Mouse (Mus musculus) heart, embryonic 14.5 days (tissue): ENCODE data around the gene Gipc2. TPM values are rescaled to one million over a fixed set of nuclear protein-coding genes. Genes with fewer than 3 reads are reported as not detected.
A peak's percentile ranks its signal among the peaks of the same experiment; 100 is the strongest.

Experiments
- ATAC-seq: fragments of 200-750 bp; cut with Nextera tagmentation; 2 replicates; pipeline ENCODE4 v1.8.0; 2017; ENCODE audit warnings: low read depth, moderate TSS enrichment; ENCODE audit not compliant: insufficient number of reproducible peaks, insufficient read depth, low FRiP score
- H3K27ac ChIP-seq, 2 experiments: fragments of 200-500 bp in 1 of 2; fragments of 300-500 bp in 1 of 2; sonication (generic) in 1 of 2; replicated peaks in 1 of 2; 2 replicates each; pipeline ENCODE4 v1.5.1; 2012 to 2014; ENCODE audit warnings: low read depth in 2 of 2, low read length in 2 of 2, control low read depth in 1 of 2, mild to moderate bottlenecking in 1 of 2, mixed read lengths in 1 of 2; ENCODE audit not compliant: control insufficient read depth in 1 of 2, insufficient read depth in 1 of 2
- H3K27me3 ChIP-seq: fragments of 300-500 bp; sonication (generic); 2 replicates; pipeline ENCODE4 v1.6.1; 2014; ENCODE audit warnings: mild to moderate bottlenecking, low read length, control low read depth; ENCODE audit not compliant: control insufficient read depth, insufficient read depth
- H3K36me3 ChIP-seq: fragments of 300-500 bp; sonication (generic); 2 replicates; pipeline ENCODE4 v1.6.1; 2014; ENCODE audit warnings: mild to moderate bottlenecking, control low read depth, low read length, mixed read lengths; ENCODE audit not compliant: control insufficient read depth, insufficient read depth
- H3K4me1 ChIP-seq, 2 experiments: fragments of 200-500 bp in 1 of 2; fragments of 300-500 bp in 1 of 2; sonication (generic) in 1 of 2; 2 replicates each; pipeline ENCODE4 v1.6.1; 2012 to 2014; ENCODE audit warnings: low read length in 2 of 2, control low read depth in 1 of 2, mixed read lengths in 1 of 2; ENCODE audit not compliant: control insufficient read depth in 2 of 2, insufficient read depth in 2 of 2
- H3K4me2 ChIP-seq: fragments of 300-500 bp; sonication (generic); 2 replicates; pipeline ENCODE4 v1.6.1; 2014; ENCODE audit warnings: mild to moderate bottlenecking, low read length
- H3K4me3 ChIP-seq, 2 experiments: fragments of 200-500 bp in 1 of 2; fragments of 300-500 bp in 1 of 2; sonication (generic) in 1 of 2; 2 replicates each; pipeline ENCODE4 v1.5.1; 2012 to 2014; ENCODE audit warnings: low read length in 2 of 2, mild to moderate bottlenecking in 2 of 2, control low read depth in 1 of 2, low read depth in 1 of 2, moderate library complexity in 1 of 2; ENCODE audit not compliant: control insufficient read depth in 1 of 2, insufficient read depth in 1 of 2
- H3K9ac ChIP-seq: fragments of 300-500 bp; sonication (generic); 2 replicates; pipeline ENCODE4 v1.6.1; 2014; ENCODE audit warnings: mild to moderate bottlenecking, low read length
- H3K9me3 ChIP-seq: fragments of 300-500 bp; sonication (generic); 2 replicates; pipeline ENCODE4 v1.6.1; 2016; ENCODE audit warnings: low read length, control low read depth; ENCODE audit not compliant: control insufficient read depth
- WGBS: fragments of 180-500 bp; shearing (Covaris S2); extraction: QIAGEN DNeasy Blood & Tissue Kit; methylation state at CpG from one replicate; pipeline ENCODE4 v1.1.7; 2014; 5-methylcytosine and 5-hydroxymethylcytosine counted together
- polyA plus RNA-seq: library from polyadenylated mRNA; unstranded; fragments of >200 nt; fragmentation: Nextera tagmentation; extraction: Ambion mirVana; gene quantifications from 2 replicates; pipeline ENCODE4 v1.2.1, GENCODE M21; 2014

The Gipc2 gene
- polyA plus RNA-seq, 1 experiment from 2014 or later: 4.1 TPM

DNA sequence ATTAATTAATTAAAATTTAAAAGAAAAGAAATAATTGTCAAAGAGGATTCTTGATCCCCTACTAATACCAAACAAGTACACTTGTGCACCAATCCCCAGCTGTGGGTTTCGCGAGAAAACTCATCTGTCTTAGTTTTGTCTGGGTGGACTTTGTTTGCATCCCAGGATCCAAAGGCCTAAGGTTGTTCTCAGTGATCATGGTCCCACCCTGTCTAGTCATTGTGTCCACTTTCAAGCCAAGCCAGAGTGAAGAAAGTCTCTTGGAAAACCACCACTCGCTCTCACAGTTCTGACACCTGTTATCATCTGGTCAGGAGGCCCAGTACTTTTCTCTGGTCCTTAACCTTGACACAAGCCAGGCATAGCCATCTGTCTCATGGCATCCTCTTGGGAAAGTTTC is 48.1 kb downstream of the Gipc2 start:
- peaks cover 36 to 55% of the 10 kb centered on the region in 2 experiments for H3K4me1 ChIP-seq
- WGBS: 75% methylated on average over 3 of the region's 3 CpGs
- no peak overlapping the region for H3K9ac ChIP-seq
- H3K9me3 ChIP-seq: no peaks in the 10 kb centered on the region
- no peak for ATAC-seq
- no peaks in the 10 kb centered on the region for H3K36me3 ChIP-seq
- no peak overlapping the region for H3K4me2 ChIP-seq
- H3K4me3 ChIP-seq: no peak overlapping the region
- no peaks in the 10 kb centered on the region for H3K27me3 ChIP-seq
- no peak overlapping the region for H3K27ac ChIP-seq

DNA sequence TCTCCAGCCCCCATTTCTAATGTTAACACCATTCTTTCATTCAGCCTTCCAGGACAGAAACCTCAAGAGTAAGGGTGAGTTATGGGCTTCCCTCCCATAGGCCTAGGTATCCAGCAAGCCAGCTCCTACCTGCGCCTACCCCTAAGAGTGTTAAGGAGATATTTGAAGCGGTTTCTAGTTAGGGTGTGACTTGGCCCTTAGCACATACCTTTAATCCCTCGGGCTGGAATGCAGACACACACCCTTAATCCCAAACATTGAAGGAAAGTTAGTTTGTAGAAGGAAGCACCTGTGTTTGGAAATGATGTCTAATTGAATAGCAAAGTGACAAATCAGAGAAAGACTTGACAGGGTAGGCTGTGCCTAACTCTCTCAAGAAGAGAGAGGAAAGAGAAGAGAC is 49.9 kb downstream of the Gipc2 start:
- H3K27me3 ChIP-seq: no peaks in the 10 kb centered on the region
- H3K4me3 ChIP-seq: no peak overlapping the region
- H3K4me1 ChIP-seq: peaks cover 24 to 44% of the 10 kb centered on the region in 2 experiments
- H3K36me3 ChIP-seq: no peaks in the 10 kb centered on the region
- no peak overlapping the region for H3K9ac ChIP-seq
- 83% methylated on average over 3 of the region's 3 CpGs for WGBS
- ATAC-seq: no peak
- no peak overlapping the region for H3K27ac ChIP-seq
- no peak overlapping the region for H3K4me2 ChIP-seq
- H3K9me3 ChIP-seq: no peaks in the 10 kb centered on the region

GRCm38 (mm10) chr3:152114786-152115185 is 51.2 kb downstream of the Gipc2 start:
- 7% methylated on average over 10 of the region's 10 CpGs for WGBS
- Histone ChIP-seq H3K4me1 (peaks cover 22 to 32% of the 10 kb centered on the region in 2 experiments), H3K4me3 (no peak overlapping the region; a peak in 1 of 4 replicates), H3K27ac (peak overlapping the region; percentile 20 to 64; a peak in 3 of 4 replicates), H3K36me3 (no peaks in the 10 kb centered on the region), H3K27me3 (no peaks in the 10 kb centered on the region), H3K4me2 (peak overlapping the region; percentile 50), H3K9me3 (no peaks in the 10 kb centered on the region), H3K9ac (peak overlapping the region; percentile 46; the same call in 1 of the 2 replicates)
- peak; percentile 83 for ATAC-seq

- H3K9ac ChIP-seq: no peak overlapping the region
- H3K9me3 ChIP-seq: no peaks in the 10 kb centered on the region
- H3K36me3 ChIP-seq: no peaks in the 10 kb centered on the region
- H3K4me1 ChIP-seq: peaks cover 20 to 32% of the 10 kb centered on the region in 2 experiments
- no peak for ATAC-seq
- WGBS: 55% methylated on average over 4 of the region's 4 CpGs
- H3K4me3 ChIP-seq: no peak overlapping the region
- no peaks in the 10 kb centered on the region for H3K27me3 ChIP-seq
- H3K4me2 ChIP-seq: peak overlapping the region; percentile 50
- H3K27ac ChIP-seq: no peak overlapping the region
Measured at GRCm38 (mm10) chr3:152114222-152114621, 51.8 kb downstream of the Gipc2 start.

- Histone ChIP-seq H3K4me1 (peaks cover 21 to 26% of the 10 kb centered on the region in 2 experiments), H3K27me3 (no peaks in the 10 kb centered on the region), H3K9ac (no peak overlapping the region), H3K27ac (no peak overlapping the region), H3K36me3 (no peaks in the 10 kb centered on the region), H3K9me3 (no peaks in the 10 kb centered on the region), H3K4me3 (no peak overlapping the region), H3K4me2 (no peak overlapping the region)
- ATAC-seq: no peak
- 69% methylated on average over 7 of the region's 7 CpGs for WGBS
Measured at GRCm38 (mm10) chr3:152113496-152113895, 52.5 kb downstream of the Gipc2 start.

GRCm38 (mm10) chr3:152112664-152113063 is 53.4 kb downstream of the Gipc2 start:
- Histone ChIP-seq H3K4me2 (no peak overlapping the region), H3K27me3 (no peaks in the 10 kb centered on the region), H3K4me1 (peaks cover 17 to 20% of the 10 kb centered on the region in 2 experiments), H3K27ac (no peak overlapping the region), H3K36me3 (no peaks in the 10 kb centered on the region), H3K9me3 (no peaks in the 10 kb centered on the region), H3K4me3 (no peak overlapping the region), H3K9ac (no peak overlapping the region)
- ATAC-seq: no peak
- 87% methylated on average over 8 of the region's 8 CpGs for WGBS

DNA sequence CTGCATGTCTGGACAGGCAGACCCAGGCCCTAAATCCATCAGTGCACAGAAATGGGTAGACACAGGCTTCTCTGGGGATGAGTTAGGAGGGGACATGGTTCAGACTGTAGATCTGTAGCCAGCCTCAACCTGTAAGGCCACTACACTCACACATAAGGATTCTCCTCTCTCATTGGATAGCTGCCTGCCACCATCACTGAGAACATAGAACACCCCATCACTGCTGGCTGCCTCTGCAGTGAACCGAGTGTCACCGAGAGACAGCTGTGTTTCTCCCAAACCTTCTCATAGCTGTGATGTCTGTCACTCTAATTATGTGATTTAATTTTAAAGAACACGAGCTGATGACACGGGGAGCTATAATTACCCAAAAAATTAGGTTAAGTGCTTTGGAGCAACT is 54.5 kb downstream of the Gipc2 start:
- H3K4me1 ChIP-seq: peaks cover 23 to 32% of the 10 kb centered on the region in 2 experiments
- H3K9me3 ChIP-seq: no peaks in the 10 kb centered on the region
- H3K36me3 ChIP-seq: no peaks in the 10 kb centered on the region
- peak overlapping the region; percentile 28; the same call in 1 of the 2 replicates for H3K9ac ChIP-seq
- ATAC-seq: no peak
- H3K27me3 ChIP-seq: no peaks in the 10 kb centered on the region; the same call in 1 of the 2 replicates
- peak overlapping the region; percentile 44 for H3K4me2 ChIP-seq
- no peak overlapping the region for H3K27ac ChIP-seq
- 68% methylated on average over 4 of the region's 4 CpGs for WGBS
- no peak overlapping the region for H3K4me3 ChIP-seq

- Histone ChIP-seq H3K4me1 (peaks cover 24 to 36% of the 10 kb centered on the region in 2 experiments), H3K9me3 (no peaks in the 10 kb centered on the region), H3K4me2 (peak overlapping the region; percentile 44), H3K36me3 (no peaks in the 10 kb centered on the region), H3K27me3 (no peaks in the 10 kb centered on the region; the same call in 1 of the 2 replicates), H3K27ac (no peak overlapping the region), H3K4me3 (no peak overlapping the region), H3K9ac (peak overlapping the region; percentile 28; the same call in 1 of the 2 replicates)
- ATAC-seq: peak; percentile 22; the same call in 1 of the 2 replicates
- WGBS: 10% methylated on average over 9 of the region's 9 CpGs
Measured at GRCm38 (mm10) chr3:152111081-152111480, 54.9 kb downstream of the Gipc2 start.
